Mouse (Mus musculus): Measurements from ENCODE around the gene Lipi.

DNA sequence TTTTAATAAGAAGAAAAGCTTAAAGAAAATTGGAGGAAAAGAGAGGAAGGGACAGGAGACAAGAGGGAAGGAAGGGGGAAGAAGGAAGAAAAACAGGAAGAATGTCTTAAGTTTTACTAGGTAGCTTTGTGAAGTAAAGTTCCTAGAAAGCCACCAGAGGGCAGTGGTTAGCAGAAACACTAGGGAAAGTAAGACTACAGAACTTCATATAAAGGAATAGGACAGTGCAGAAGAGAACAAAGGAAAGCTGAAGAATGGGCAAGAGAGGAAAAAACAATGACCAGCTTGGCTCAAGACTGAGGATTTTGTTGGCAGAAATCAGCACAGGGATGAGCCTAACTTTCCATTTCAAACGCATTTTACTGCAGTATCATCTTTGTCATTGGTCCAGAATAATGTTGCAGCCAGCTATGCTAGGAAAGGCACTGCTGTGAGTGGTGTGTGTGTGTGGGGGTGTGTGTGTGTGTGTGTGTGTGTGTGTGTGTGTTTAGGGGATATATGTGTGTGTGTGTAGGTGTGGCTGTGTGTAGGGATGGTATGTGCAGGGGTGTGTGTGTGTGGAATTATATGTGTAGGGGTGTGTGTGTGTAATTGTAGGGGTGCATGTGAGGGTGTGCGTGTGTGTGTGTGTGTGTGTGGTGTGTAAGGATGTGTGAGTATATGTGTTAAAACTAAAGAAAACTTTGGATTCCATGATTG is 31.9 kb upstream of the Lipi start:
- TF ChIP-seq GATA1 (IDR thresholded peaks at IDR 0.05; ENCODE audit: low read length) (no peak), TAL1 (IDR thresholded peaks at IDR 0.05; ENCODE audit: low read length) (no peak)
